Mouse (Mus musculus): ENCODE measurements at regions not wholly inside any gene's neighbourhood (a gene's known extent, or its start where the extent isn't known, plus 50 kb on each side); places are given as distances from the start of the nearest gene placed in this dataset.

DNA sequence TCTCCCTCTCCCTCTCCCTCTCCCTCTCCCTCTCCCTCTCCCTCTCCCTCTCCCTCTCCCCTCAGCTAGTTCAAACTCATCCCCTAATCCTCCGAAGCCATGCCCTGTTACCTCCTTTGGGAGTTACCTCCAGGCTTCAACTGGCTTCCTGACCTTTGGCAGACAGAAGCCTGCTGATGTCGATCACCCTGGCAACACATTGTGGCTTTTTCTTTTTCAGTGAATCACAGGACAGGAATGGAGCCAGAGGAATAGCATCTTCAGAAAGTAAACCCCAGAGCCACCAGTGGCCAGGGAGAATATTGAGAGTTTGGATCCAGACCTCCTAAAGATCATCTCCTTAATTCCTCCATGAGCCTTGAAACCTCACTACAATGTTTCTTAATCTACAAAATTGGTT is 59.5 kb upstream of the Btg1 start:
- TF ChIP-seq CTCF (IDR thresholded peaks at IDR 0.05; ENCODE audit: borderline replicate concordance, extremely low read depth, insufficient read depth, insufficient read length) (no peak), POLR2A (IDR thresholded peaks at IDR 0.05; ENCODE audit: borderline replicate concordance, extremely low read depth, insufficient read depth, insufficient read length, poor library complexity, severe bottlenecking) (no peak)
